Mouse (Mus musculus) G1E (cell line): ENCODE measurements around the gene Anapc2.

Experiments
- CTCF ChIP-seq: IDR thresholded peaks from 2 replicates; pipeline ENCODE4 v1.5.1; 2012; ENCODE audit warnings: low read depth, low read length, inconsistent platforms, mixed read lengths
- GATA1 ChIP-seq: IDR thresholded peaks from 2 replicates; pipeline ENCODE4 v1.6.1; 2012; ENCODE audit warnings: borderline replicate concordance, low read length, inconsistent platforms, mixed read lengths
- POLR2AphosphoS5 ChIP-seq: IDR thresholded peaks from 2 replicates; pipeline ENCODE4 v1.6.1; 2012; ENCODE audit warnings: low read depth, low read length, inconsistent platforms; ENCODE audit not compliant: insufficient replicate concordance

- TF ChIP-seq CTCF = no peak
- TF ChIP-seq POLR2AphosphoS5 = no peak
- TF ChIP-seq GATA1 = no peak
These were observed 30.9 kb upstream of the Anapc2 start for GRCm38 (mm10) chr2:25241438-25241775.
